Mouse (Mus musculus): ENCODE measurements at regions not wholly inside any gene's neighbourhood (a gene's known extent, or its start where the extent isn't known, plus 50 kb on each side); places are given as distances from the start of the nearest gene placed in this dataset.

DNA sequence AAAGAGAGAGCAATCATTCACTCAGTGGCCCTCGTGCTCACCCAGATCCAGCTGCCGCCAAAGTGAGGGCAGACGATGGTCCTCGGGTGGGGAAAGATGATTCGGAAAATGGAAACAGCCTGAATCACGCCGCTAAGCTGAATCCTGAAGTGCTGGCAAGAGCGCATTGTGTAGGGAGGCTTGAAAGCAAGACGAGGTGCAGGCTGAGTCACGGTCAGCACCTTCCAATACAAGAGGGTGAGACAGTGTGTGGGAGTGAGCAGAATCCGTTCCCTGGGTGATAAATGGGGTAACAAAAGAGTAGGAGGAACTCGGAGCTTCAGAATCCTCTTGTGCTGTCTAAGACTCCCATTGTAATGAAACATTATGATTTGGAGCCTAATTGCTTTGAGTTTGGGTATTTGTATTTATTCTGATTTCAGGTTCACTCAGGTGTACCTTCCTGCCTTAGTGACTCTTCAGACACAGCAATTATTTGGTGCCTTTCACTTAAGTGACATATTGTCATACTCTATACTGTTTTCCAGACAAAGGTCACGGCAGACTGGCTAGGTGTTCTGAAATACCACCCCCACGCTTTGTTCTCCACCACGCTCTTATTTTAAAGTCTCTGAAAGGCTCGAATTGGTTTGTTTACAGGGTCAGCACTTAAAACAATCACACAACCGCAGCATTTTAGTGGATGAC lies 70.0 kb downstream of the Mbip start:
- no peak overlapping the region for H3K9ac ChIP-seq (replicated peaks)
- H3K4me1 ChIP-seq (replicated peaks): 0 out of 2 replicates have a peak, but pooled peaks cover 4% of the 10 kb centered on the region
- H3K4me2 ChIP-seq (replicated peaks): peak overlapping the region; percentile 22
- WGBS: 21% methylated on average over 17 of the region's 17 CpGs
- H3K4me3 ChIP-seq (replicated peaks): no peak overlapping the region
- no peak overlapping the region for H3K27ac ChIP-seq
- peak; percentile 74 for ATAC-seq
- H3K36me3 ChIP-seq: no peaks in the 10 kb centered on the region
- H3K27me3 ChIP-seq: peaks cover 3% of the 10 kb centered on the region; the same call in 1 of the 2 replicates
- H3K9me3 ChIP-seq: no peaks in the 10 kb centered on the region

- ATAC-seq: no peak
- Histone ChIP-seq H3K27me3 (no peaks in the 10 kb centered on the region), H3K9ac (replicated peaks) (no peak overlapping the region), H3K36me3 (no peaks in the 10 kb centered on the region), H3K27ac (no peak overlapping the region), H3K4me1 (replicated peaks) (no peaks in the 10 kb centered on the region), H3K9me3 (no peaks in the 10 kb centered on the region), H3K4me3 (replicated peaks) (no peak overlapping the region), H3K4me2 (replicated peaks) (no peak overlapping the region)
- 81% methylated on average over 6 of the region's 6 CpGs for WGBS
Observed at GRCm38 (mm10) chr12:56265049-56265448, 80.6 kb downstream of the Mbip start.

DNA sequence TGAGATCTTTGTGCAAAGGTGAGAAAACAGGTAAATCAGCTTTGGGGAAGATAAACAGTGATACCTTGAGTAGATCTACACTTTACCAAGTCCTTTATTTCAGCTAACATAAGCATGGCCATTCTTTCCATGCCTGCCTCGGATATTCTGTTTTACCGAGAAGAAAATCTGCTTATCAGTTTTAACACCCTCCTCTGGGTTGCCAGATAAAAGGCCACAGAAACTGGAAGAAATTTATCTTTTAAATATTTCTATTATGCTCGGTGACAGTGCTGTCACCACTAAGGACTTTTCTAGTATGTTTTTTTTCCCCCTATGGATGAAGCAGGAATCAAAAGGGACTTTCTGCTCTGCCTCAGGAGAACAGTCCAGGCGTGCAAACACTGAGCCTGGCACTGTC lies 84.2 kb downstream of the Mbip start:
- Histone ChIP-seq H3K4me2 (replicated peaks) (no peak overlapping the region), H3K9ac (replicated peaks) (no peak overlapping the region), H3K27me3 (no peaks in the 10 kb centered on the region), H3K27ac (no peak overlapping the region), H3K9me3 (no peaks in the 10 kb centered on the region), H3K4me1 (replicated peaks) (peaks cover 13% of the 10 kb centered on the region), H3K4me3 (replicated peaks) (no peak overlapping the region), H3K36me3 (no peaks in the 10 kb centered on the region)
- ATAC-seq: no peak
- 81% methylated on average over 4 of the region's 4 CpGs for WGBS

DNA sequence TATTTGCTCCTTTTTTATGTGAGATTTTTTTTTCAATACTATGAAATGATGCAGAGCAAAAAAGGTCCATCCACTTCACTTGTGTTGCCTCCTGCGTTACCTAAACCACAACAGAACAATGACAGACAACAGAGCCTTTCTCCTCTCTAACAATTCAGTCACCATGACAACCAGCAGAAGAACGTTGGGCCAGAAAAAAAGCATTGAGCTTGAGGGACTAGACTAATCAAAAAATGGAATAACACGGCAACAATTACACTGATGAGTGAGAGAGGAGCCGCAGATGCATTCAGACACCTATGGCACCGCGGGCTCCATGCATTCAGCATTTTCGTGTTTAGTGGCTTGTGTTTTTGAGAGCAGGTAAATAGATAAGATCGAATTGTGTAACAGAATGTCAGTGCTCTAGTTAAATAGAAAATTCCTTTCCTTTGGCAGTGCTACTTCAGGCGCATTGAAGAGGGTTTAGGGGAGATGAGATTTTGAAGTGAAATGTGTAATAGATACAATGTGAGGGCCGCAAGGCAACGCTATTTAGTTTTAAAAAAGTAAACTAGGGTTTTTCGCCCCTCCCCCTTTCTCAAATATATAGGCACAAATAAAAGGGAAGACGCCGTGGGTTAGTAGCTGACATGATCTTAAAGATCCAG lies 87.2 kb downstream of the Mbip start:
- Histone ChIP-seq H3K27me3 (0 out of 2 replicates have a peak, but pooled peaks cover 5% of the 10 kb centered on the region), H3K4me3 (replicated peaks) (no peak overlapping the region), H3K36me3 (no peaks in the 10 kb centered on the region), H3K9ac (replicated peaks) (peak overlapping the region; percentile 30; the same call in 1 of the 2 replicates), H3K27ac (peak overlapping the region; percentile 65), H3K4me1 (replicated peaks) (peaks cover 17% of the 10 kb centered on the region), H3K9me3 (no peaks in the 10 kb centered on the region), H3K4me2 (replicated peaks) (peak overlapping the region; percentile 28)
- ATAC-seq: peak; percentile 85
- 27% methylated on average over 14 of the region's 14 CpGs for WGBS

GRCm38 (mm10) chr12:56256243-56256881 lies 89.3 kb downstream of the Mbip start:
- no peak overlapping the region for H3K4me3 ChIP-seq (replicated peaks)
- H3K4me2 ChIP-seq (replicated peaks): no peak overlapping the region
- no peak overlapping the region for H3K27ac ChIP-seq
- 0 out of 2 replicates have a peak, but pooled peaks cover 10% of the 10 kb centered on the region for H3K27me3 ChIP-seq
- no peak overlapping the region for H3K9ac ChIP-seq (replicated peaks)
- peaks cover 32% of the 10 kb centered on the region for H3K4me1 ChIP-seq (replicated peaks)
- ATAC-seq: no peak
- WGBS: 81% methylated on average over 11 of the region's 11 CpGs
- H3K36me3 ChIP-seq: no peaks in the 10 kb centered on the region
- H3K9me3 ChIP-seq: no peaks in the 10 kb centered on the region

DNA sequence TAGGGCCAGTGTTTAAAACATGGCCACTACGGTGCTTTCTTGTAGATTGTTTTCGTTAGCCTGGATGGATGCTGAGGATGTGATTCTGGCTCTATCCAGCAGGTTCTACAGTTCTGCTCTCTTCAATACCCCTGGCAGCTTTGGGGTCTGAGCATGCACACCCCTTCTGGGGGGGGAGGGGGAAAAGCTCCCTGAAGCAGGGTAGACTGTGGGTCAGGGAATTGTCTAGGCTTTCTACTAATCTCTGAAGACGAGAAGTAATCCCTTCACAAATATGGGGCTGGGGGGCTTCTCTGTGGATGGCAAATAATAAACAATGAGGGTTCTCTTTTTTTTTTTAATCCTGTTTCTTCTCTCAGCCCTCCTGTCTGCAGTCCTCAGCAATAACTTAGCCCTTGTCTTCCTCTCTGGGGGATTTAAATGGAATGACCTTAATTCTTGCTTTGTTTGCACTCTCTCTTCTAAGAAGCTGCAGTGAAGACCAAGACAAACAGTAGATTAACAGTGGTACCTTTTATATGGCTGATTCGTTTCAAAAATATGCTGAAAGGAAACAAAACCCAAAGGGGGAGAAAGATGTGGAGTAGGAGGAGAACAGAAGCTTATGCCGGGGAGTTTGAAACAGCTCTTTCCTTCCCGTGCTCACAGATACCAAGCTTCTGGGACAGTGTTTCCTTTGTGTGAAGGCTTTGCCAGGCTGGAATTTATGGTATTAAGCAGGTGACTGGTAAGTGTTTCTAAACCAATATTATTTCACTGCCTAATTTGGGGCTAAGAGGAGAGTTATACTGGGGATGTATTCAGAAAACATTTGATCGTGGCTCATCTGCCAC lies 92.9 kb downstream of the Mbip start:
- no peak overlapping the region for H3K4me3 ChIP-seq (replicated peaks)
- no peaks in the 10 kb centered on the region for H3K9me3 ChIP-seq
- H3K9ac ChIP-seq (replicated peaks): no peak overlapping the region
- 0 out of 2 replicates have a peak, but pooled peaks cover 10% of the 10 kb centered on the region for H3K27me3 ChIP-seq
- H3K4me1 ChIP-seq (replicated peaks): peaks cover 25% of the 10 kb centered on the region
- ATAC-seq: peak; percentile 59
- H3K36me3 ChIP-seq: no peaks in the 10 kb centered on the region
- no peak overlapping the region for H3K27ac ChIP-seq
- 24% methylated on average over 7 of the region's 7 CpGs for WGBS
- H3K4me2 ChIP-seq (replicated peaks): no peak overlapping the region

GRCm38 (mm10) chr12:56250262-56250661 lies 95.4 kb downstream of the Mbip start:
- no peaks in the 10 kb centered on the region for H3K36me3 ChIP-seq
- H3K27me3 ChIP-seq: 0 out of 2 replicates have a peak, but pooled peaks cover 7% of the 10 kb centered on the region
- peaks cover 25% of the 10 kb centered on the region for H3K4me1 ChIP-seq (replicated peaks)
- no peak overlapping the region for H3K4me2 ChIP-seq (replicated peaks)
- WGBS: 7% methylated on average over 3 of the region's 3 CpGs
- no peak overlapping the region for H3K9ac ChIP-seq (replicated peaks)
- H3K4me3 ChIP-seq (replicated peaks): no peak overlapping the region
- H3K9me3 ChIP-seq: no peaks in the 10 kb centered on the region
- ATAC-seq: no peak
- H3K27ac ChIP-seq: no peak overlapping the region

GRCm38 (mm10) chr12:56246406-56246805 lies 99.3 kb downstream of the Mbip start:
- H3K9me3 ChIP-seq: no peaks in the 10 kb centered on the region
- no peaks in the 10 kb centered on the region for H3K36me3 ChIP-seq
- WGBS: 95% methylated on average over 7 of the region's 7 CpGs
- ATAC-seq: no peak
- no peak overlapping the region for H3K4me3 ChIP-seq (replicated peaks)
- no peak overlapping the region for H3K4me2 ChIP-seq (replicated peaks)
- H3K27me3 ChIP-seq: no peaks in the 10 kb centered on the region
- H3K9ac ChIP-seq (replicated peaks): no peak overlapping the region
- H3K4me1 ChIP-seq (replicated peaks): peaks cover 6% of the 10 kb centered on the region
- no peak overlapping the region for H3K27ac ChIP-seq

DNA sequence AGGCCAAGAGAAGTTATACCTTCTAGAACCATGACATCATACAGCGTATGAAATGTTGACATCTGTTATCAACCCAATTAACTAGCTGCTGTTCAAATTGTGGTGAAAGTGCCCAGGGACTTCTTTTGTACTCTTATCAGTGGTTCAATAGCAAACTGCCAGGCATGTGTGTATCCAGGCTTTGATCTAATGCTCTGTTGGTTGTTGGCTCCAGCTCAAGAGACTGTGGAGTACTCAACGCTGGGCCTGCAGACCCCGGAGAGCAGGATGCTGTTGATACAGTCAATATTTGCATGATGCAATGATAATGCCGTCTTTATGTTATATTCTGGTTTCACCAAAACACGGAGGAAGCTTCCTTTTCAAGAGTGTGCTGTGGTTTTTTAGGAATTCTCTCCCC lies 102.9 kb downstream of the Mbip start:
- no peaks in the 10 kb centered on the region for H3K9me3 ChIP-seq
- no peak overlapping the region for H3K4me2 ChIP-seq (replicated peaks)
- no peaks in the 10 kb centered on the region for H3K36me3 ChIP-seq
- H3K9ac ChIP-seq (replicated peaks): no peak overlapping the region
- no peaks in the 10 kb centered on the region for H3K4me1 ChIP-seq (replicated peaks)
- H3K27me3 ChIP-seq: no peaks in the 10 kb centered on the region
- H3K4me3 ChIP-seq (replicated peaks): no peak overlapping the region
- no peak for ATAC-seq
- WGBS: 68% methylated on average over 5 of the region's 5 CpGs
- H3K27ac ChIP-seq: no peak overlapping the region

GRCm38 (mm10) chr12:56241735-56242134 lies 104.0 kb downstream of the Mbip start:
- ATAC-seq: no peak
- Histone ChIP-seq H3K4me3 (replicated peaks) (no peak overlapping the region), H3K36me3 (no peaks in the 10 kb centered on the region), H3K9me3 (no peaks in the 10 kb centered on the region), H3K9ac (replicated peaks) (no peak overlapping the region), H3K4me2 (replicated peaks) (no peak overlapping the region), H3K4me1 (replicated peaks) (no peaks in the 10 kb centered on the region), H3K27me3 (no peaks in the 10 kb centered on the region), H3K27ac (no peak overlapping the region)
- 23% methylated on average over 5 of the region's 5 CpGs for WGBS

GRCm38 (mm10) chr12:56240206-56240605 lies 105.5 kb downstream of the Mbip start:
- no peak overlapping the region for H3K4me2 ChIP-seq (replicated peaks)
- no peak for ATAC-seq
- H3K9ac ChIP-seq (replicated peaks): no peak overlapping the region
- H3K4me3 ChIP-seq (replicated peaks): no peak overlapping the region
- no peaks in the 10 kb centered on the region for H3K36me3 ChIP-seq
- no peaks in the 10 kb centered on the region for H3K4me1 ChIP-seq (replicated peaks)
- no peaks in the 10 kb centered on the region for H3K27me3 ChIP-seq
- WGBS: 63% methylated on average over 12 of the region's 12 CpGs
- H3K27ac ChIP-seq: 0 out of 2 replicates have a peak overlapping the region, but pooled peaks have one; percentile 25
- no peaks in the 10 kb centered on the region for H3K9me3 ChIP-seq

All from midbrain, embryonic 13.5 days (tissue).